Comparison of ENCODE assay signal across 8 mouse cellular contexts in the genomic region with DNA sequence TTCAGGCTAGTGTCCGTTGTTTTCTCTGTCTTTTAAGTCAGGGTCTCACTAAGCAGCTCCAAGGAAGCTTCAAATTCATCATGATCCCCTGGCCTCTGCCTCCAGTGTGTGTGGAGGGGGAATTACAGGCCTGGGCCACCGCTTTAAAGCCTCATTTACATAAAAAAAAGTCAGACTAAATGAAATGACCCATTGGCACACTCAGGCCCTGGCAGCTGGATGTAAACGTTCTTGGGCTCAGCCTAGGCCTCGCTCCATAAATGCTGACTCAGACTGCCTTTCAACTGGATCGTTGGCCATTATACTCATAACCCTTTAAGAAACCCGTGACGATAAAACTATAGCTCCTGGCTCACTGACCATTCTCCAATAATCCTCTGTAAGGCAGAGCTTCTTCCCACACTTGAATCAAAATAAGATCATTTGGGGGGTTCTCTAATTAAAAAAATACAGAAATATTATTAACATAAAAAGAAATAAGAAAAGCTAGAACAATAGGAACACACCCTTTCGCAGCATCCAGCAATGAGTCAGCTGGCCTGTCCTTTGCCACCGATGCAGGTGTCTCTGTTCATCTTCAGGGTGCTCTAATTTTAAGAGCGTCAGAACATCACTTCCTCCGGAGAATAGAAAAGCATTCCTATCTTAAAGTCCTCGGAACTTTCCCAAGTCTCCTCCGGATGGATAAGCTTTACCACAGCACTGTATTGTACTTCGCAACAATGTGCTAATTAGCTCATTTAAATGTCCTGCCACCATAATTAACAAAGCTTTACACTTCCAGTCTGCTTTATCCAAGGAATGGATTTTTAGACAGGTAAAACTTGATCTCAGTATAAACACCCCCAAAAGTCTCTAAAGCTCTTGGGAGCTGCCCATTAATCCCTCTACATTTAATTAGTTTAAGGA. TPM values are rescaled to one million over a fixed set of nuclear protein-coding genes. Genes with fewer than 3 reads are reported as not detected.
DNase-seq lines count a peak whose midpoint lies in the region; ATAC-seq lines count a peak whose summit lies in the region.

No protein-coding gene starts in this region.

- peak overlapping the region; percentile 54 to 99; a peak in 3 of 4 replicates for H3K27ac ChIP-seq in heart, embryonic 14.5 days (replicated peaks in 1 of 2; ENCODE audit: control insufficient read depth in 1 of 2, insufficient read depth in 1 of 2, low read depth in 2 of 2, low read length in 2 of 2)
- H3K27ac ChIP-seq in forebrain, embryonic 15.5 days (replicated peaks) = no peak overlapping the region
- no peak overlapping the region for H3K27ac ChIP-seq in liver, embryonic 11.5 days (ENCODE audit: low read depth, low read length)
- H3K27ac ChIP-seq in stomach, embryonic 14.5 days (ENCODE audit: low read length) = no peak overlapping the region

- peaks cover 4 to 30% of the 10 kb centered on the region in 2 experiments for H3K4me1 ChIP-seq in heart, embryonic 14.5 days (ENCODE audit: control insufficient read depth in 2 of 2, insufficient read depth in 2 of 2, low read length in 2 of 2)
- H3K4me1 ChIP-seq in forebrain, embryonic 15.5 days = peaks cover 13% of the 10 kb centered on the region
- H3K4me1 ChIP-seq in liver, embryonic 11.5 days (replicated peaks; ENCODE audit: control insufficient read depth, insufficient read depth, low read length) = no peaks in the 10 kb centered on the region; the same call in 1 of the 2 replicates
- H3K4me1 ChIP-seq in stomach, embryonic 14.5 days (ENCODE audit: control insufficient read depth, insufficient read depth, low read length) = 0 out of 2 replicates have a peak, but pooled peaks cover 4% of the 10 kb centered on the region

- ATAC-seq in heart, embryonic 14.5 days (ENCODE audit: insufficient number of reproducible peaks, insufficient read depth, low FRiP score, low read depth) = no peak
- ATAC-seq in forebrain, embryonic 15.5 days (replicated peaks) = peak; percentile 6; the same call in 1 of the 2 replicates
- no peak for ATAC-seq in liver, embryonic 11.5 days (replicated peaks; ENCODE audit: low FRiP score)
- ATAC-seq in stomach, embryonic 14.5 days (ENCODE audit: insufficient number of reproducible peaks, insufficient read depth, low FRiP score, low read depth) = no peak

- WGBS in heart, embryonic 14.5 days = 26% methylated on average over 14 of the region's 14 CpGs
- WGBS in forebrain, embryonic 15.5 days = 8% methylated on average over 14 of the region's 14 CpGs
- 45% methylated on average over 14 of the region's 14 CpGs for WGBS in liver, embryonic 11.5 days
- WGBS in stomach, embryonic 14.5 days = 29% methylated on average over 14 of the region's 14 CpGs

- H3K9ac ChIP-seq in heart, embryonic 14.5 days (ENCODE audit: low read length) = peak overlapping the region; percentile 97
- H3K9ac ChIP-seq in forebrain, embryonic 15.5 days (replicated peaks) = no peak overlapping the region
- peak overlapping the region; percentile 79 for H3K9ac ChIP-seq in liver, embryonic 11.5 days (ENCODE audit: low read depth, low read length)
- H3K9ac ChIP-seq in stomach, embryonic 14.5 days (replicated peaks; ENCODE audit: low read depth, low read length) = no peak overlapping the region

- H3K36me3 ChIP-seq in heart, embryonic 14.5 days (ENCODE audit: control insufficient read depth, insufficient read depth, low read length) = peaks cover 15% of the 10 kb centered on the region
- no peaks in the 10 kb centered on the region for H3K36me3 ChIP-seq in forebrain, embryonic 15.5 days
- peaks cover 13% of the 10 kb centered on the region for H3K36me3 ChIP-seq in liver, embryonic 11.5 days (ENCODE audit: control insufficient read depth, insufficient read depth, low read length)
- 0 out of 2 replicates have a peak, but pooled peaks cover 5% of the 10 kb centered on the region for H3K36me3 ChIP-seq in stomach, embryonic 14.5 days (ENCODE audit: control insufficient read depth, insufficient read depth, low read length)

- DNase-seq in heart, postnatal 10 days = no peak
- DNase-seq in NIH3T3 (ENCODE audit: low read depth) = peak; percentile 74
- no peak for DNase-seq in liver, embryonic 11.5 days (ENCODE audit: low spot score)
- DNase-seq in layer of hippocampus, adult 9-11 months = no peak
- no peak for DNase-seq in cerebellum, adult 11 months

- intact Hi-C loops in heart, postnatal 10 days (cut with DNase I) = loop anchor here (5.0 kb wide), 1 partner anchor 45 kb away; a partner anchor contains a TSS

- H3K27me3 ChIP-seq in heart, embryonic 14.5 days (ENCODE audit: control insufficient read depth, insufficient read depth, low read length) = no peaks in the 10 kb centered on the region
- no peaks in the 10 kb centered on the region for H3K27me3 ChIP-seq in forebrain, embryonic 15.5 days
- H3K27me3 ChIP-seq in liver, embryonic 11.5 days (replicated peaks; ENCODE audit: control insufficient read depth, insufficient read depth, low read length) = no peaks in the 10 kb centered on the region
- no peaks in the 10 kb centered on the region for H3K27me3 ChIP-seq in stomach, embryonic 14.5 days (ENCODE audit: control insufficient read depth, insufficient read depth, low read length)

- no peaks in the 10 kb centered on the region for H3K9me3 ChIP-seq in heart, embryonic 14.5 days (ENCODE audit: control insufficient read depth, low read length)
- H3K9me3 ChIP-seq in forebrain, embryonic 15.5 days = peaks cover 4% of the 10 kb centered on the region; the same call in 1 of the 2 replicates
- no peaks in the 10 kb centered on the region for H3K9me3 ChIP-seq in liver, embryonic 11.5 days (ENCODE audit: control insufficient read depth, low read length)
- H3K9me3 ChIP-seq in stomach, embryonic 14.5 days (ENCODE audit: control insufficient read depth, low read depth, low read length) = no peaks in the 10 kb centered on the region

- H3K4me2 ChIP-seq in heart, embryonic 14.5 days (ENCODE audit: low read length) = peak overlapping the region; percentile 72
- H3K4me2 ChIP-seq in forebrain, embryonic 15.5 days (replicated peaks) = peak overlapping the region; percentile 94
- H3K4me2 ChIP-seq in liver, embryonic 11.5 days = peak overlapping the region; percentile 62
- peak overlapping the region; percentile 51 for H3K4me2 ChIP-seq in stomach, embryonic 14.5 days (replicated peaks; ENCODE audit: low read depth, low read length)

- H3K4me3 ChIP-seq in heart, embryonic 14.5 days (ENCODE audit: control insufficient read depth in 1 of 2, insufficient read depth in 1 of 2, low read depth in 1 of 2, low read length in 2 of 2) = peak overlapping the region; percentile 85 to 94
- peak overlapping the region; percentile 72 for H3K4me3 ChIP-seq in forebrain, embryonic 15.5 days
- peak overlapping the region; percentile 75 for H3K4me3 ChIP-seq in liver, embryonic 11.5 days (ENCODE audit: low read depth, low read length)
- peak overlapping the region; percentile 89 for H3K4me3 ChIP-seq in stomach, embryonic 14.5 days (ENCODE audit: low read depth, low read length)

RNA-seq across cellular contexts. Expression of a gene that starts 1.1 kb away (rescaled TPM):
- polyA plus RNA-seq in heart, embryonic 14.5 days (2014; fragmentation: Nextera tagmentation; extraction: Ambion mirVana) = 720 and 759 TPM in 2 replicates
- total RNA-seq in heart, postnatal 10 days (2021) = 1,000 to 10,000 TPM; 1,366 to 1,415 TPM
- polyA plus RNA-seq in forebrain, embryonic 15.5 days (2015; fragmentation: Nextera tagmentation; extraction: Ambion mirVana) = 31.2 and 34.2 TPM in 2 replicates
- polyA plus RNA-seq in liver, embryonic 11.5 days (2014; fragmentation: Nextera tagmentation; extraction: Ambion mirVana) = 105 and 107 TPM in 2 replicates
- polyA plus RNA-seq in stomach, embryonic 14.5 days (2014; fragmentation: Nextera tagmentation; extraction: Ambion mirVana) = 100 and 114 TPM in 2 replicates

RNA-seq across cellular contexts. Expression of a gene that starts 44.7 kb away (rescaled TPM):
- 10.5 and 13.8 TPM in 2 replicates for polyA plus RNA-seq in heart, embryonic 14.5 days (2014; fragmentation: Nextera tagmentation; extraction: Ambion mirVana)
- 10 to 100 TPM; 14.2 to 17.1 TPM for total RNA-seq in heart, postnatal 10 days (2021)
- polyA plus RNA-seq in forebrain, embryonic 15.5 days (2015; fragmentation: Nextera tagmentation; extraction: Ambion mirVana) = 15.3 and 17.9 TPM in 2 replicates
- 4.7 and 5.4 TPM in 2 replicates for polyA plus RNA-seq in liver, embryonic 11.5 days (2014; fragmentation: Nextera tagmentation; extraction: Ambion mirVana)
- 16.1 and 17.2 TPM in 2 replicates for polyA plus RNA-seq in stomach, embryonic 14.5 days (2014; fragmentation: Nextera tagmentation; extraction: Ambion mirVana)

Comparison
In these comparisons a context has a peak if more than half of its experiments do, and no peak if none do; other contexts are left out.
1. H3K27ac ChIP-seq: peak in heart, embryonic 14.5 days (2 of 2); none in forebrain, embryonic 15.5 days (single experiment), liver, embryonic 11.5 days (single experiment) and stomach, embryonic 14.5 days (single experiment).
2. H3K9ac ChIP-seq: peak in heart, embryonic 14.5 days (single experiment) and liver, embryonic 11.5 days (single experiment); none in forebrain, embryonic 15.5 days (single experiment) and stomach, embryonic 14.5 days (single experiment).
3. Peak in every context shown above with its lines, with median percentiles within 50 percentile points of each other: H3K4me2 ChIP-seq and H3K4me3 ChIP-seq.